ENCODE assay signal across 18 mouse cellular contexts in the genomic region with DNA sequence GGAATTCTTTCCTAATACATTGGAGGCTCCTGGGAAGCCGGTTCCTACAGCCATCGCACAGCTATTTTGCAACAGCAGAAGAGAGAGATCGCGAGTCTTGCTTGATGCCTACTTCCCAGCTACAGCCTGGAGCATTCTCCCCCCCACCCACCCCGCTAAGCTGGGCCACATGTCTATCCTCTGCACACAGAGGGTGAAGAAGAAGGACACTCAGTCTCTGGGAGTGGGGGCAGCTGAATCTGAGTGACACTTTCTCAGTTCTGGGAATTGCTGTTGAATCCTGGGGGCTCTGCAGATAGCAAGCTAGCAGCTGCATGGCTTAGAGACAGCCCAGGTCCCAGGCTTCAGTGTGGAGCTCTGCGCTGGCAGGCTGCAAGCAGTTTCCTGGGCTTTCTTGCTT. TPM values are rescaled to one million over a fixed set of nuclear protein-coding genes. Genes with fewer than 3 reads are reported as not detected.
DNase-seq lines count a peak whose midpoint lies in the region; ATAC-seq lines count a peak whose summit lies in the region.
"Had no signal": no experiment of that assay in that cellular context is flagged by ENCODE, and none has a peak within 500 bp of the region (broad histone marks: within the 10 kb centered on the region; RNA-seq: fewer than 3 reads in every experiment).

No protein-coding gene starts in this region.

- 0 out of 2 replicates have a peak overlapping the region, but pooled peaks have one; percentile 43 for H3K27ac ChIP-seq in hindbrain, embryonic 10.5 days
- no peak overlapping the region for H3K27ac ChIP-seq in hindbrain, embryonic 16.5 days (ENCODE audit: low read depth, low read length)
- H3K27ac ChIP-seq in lung, embryonic 16.5 days (ENCODE audit: low read length), result no peak overlapping the region
- H3K27ac ChIP-seq in embryonic facial prominence, embryonic 12.5 days, result 0 out of 2 replicates have a peak overlapping the region, but pooled peaks have one; percentile 1
- H3K27ac ChIP-seq: kidney, embryonic 15.5 days had no signal

- H3K4me1 ChIP-seq in hindbrain, embryonic 10.5 days (replicated peaks), result peaks cover 31% of the 10 kb centered on the region
- peaks cover 6% of the 10 kb centered on the region for H3K4me1 ChIP-seq in hindbrain, embryonic 16.5 days (ENCODE audit: control insufficient read depth, insufficient read depth, low read depth, low read length)
- peaks cover 14% of the 10 kb centered on the region; the same call in 1 of the 2 replicates for H3K4me1 ChIP-seq in lung, embryonic 16.5 days (replicated peaks; ENCODE audit: control insufficient read depth, insufficient read depth, low read length)
- H3K4me1 ChIP-seq in embryonic facial prominence, embryonic 12.5 days, result peaks cover 29% of the 10 kb centered on the region

- DNase-seq in hindbrain, embryonic 10.5 days (ENCODE audit: low spot score), result no peak
- no peak for DNase-seq in lung, postnatal 10 days
- peak; percentile 20 for DNase-seq in retina, embryonic 14.5 days (ENCODE audit: low spot score)
- no peak for DNase-seq in testis, postnatal 14 days (ENCODE audit: low spot score)
- no peak for DNase-seq in urinary bladder, postnatal 4 days (ENCODE audit: low spot score in 2 of 2)
- DNase-seq: cerebellum, adult 11 months; cerebellum, postnatal 14 days; heart, postnatal 4 days; liver; lung, adult 18-20 months; spleen, adult 18-20 months; thymus, postnatal 14 days had no signal

- ATAC-seq in hindbrain, embryonic 16.5 days, result no peak
- peak; percentile 16; the same call in 1 of the 2 replicates for ATAC-seq in lung, embryonic 16.5 days (ENCODE audit: low read depth)
- no peak for ATAC-seq in embryonic facial prominence, embryonic 12.5 days (ENCODE audit: insufficient number of reproducible peaks, insufficient read depth, low FRiP score, low TSS enrichment)
- ATAC-seq: intestine, embryonic 15.5 days had no signal

- no peak overlapping the region for H3K9ac ChIP-seq in hindbrain, embryonic 16.5 days (ENCODE audit: low read depth, low read length)
- no peak overlapping the region for H3K9ac ChIP-seq in lung, embryonic 16.5 days (ENCODE audit: low read length)
- H3K9ac ChIP-seq in embryonic facial prominence, embryonic 12.5 days, result no peak overlapping the region
- H3K9ac ChIP-seq: intestine, embryonic 15.5 days; kidney, embryonic 15.5 days; stomach, embryonic 15.5 days had no signal

- no peak overlapping the region for H3K4me2 ChIP-seq in hindbrain, embryonic 16.5 days (ENCODE audit: low read length)
- H3K4me2 ChIP-seq in lung, embryonic 16.5 days (ENCODE audit: low read depth, low read length), result no peak overlapping the region
- no peak overlapping the region for H3K4me2 ChIP-seq in embryonic facial prominence, embryonic 12.5 days (replicated peaks)
- H3K4me2 ChIP-seq: intestine, embryonic 15.5 days; kidney, embryonic 15.5 days; stomach, embryonic 15.5 days had no signal

- H3K36me3 ChIP-seq in hindbrain, embryonic 10.5 days, result no peaks in the 10 kb centered on the region
- H3K36me3 ChIP-seq in hindbrain, embryonic 16.5 days (ENCODE audit: control insufficient read depth, insufficient read depth, low read length), result no peaks in the 10 kb centered on the region
- H3K36me3 ChIP-seq in lung, embryonic 16.5 days (ENCODE audit: control insufficient read depth, insufficient read depth, low read length), result no peaks in the 10 kb centered on the region
- H3K36me3 ChIP-seq in embryonic facial prominence, embryonic 12.5 days, result no peaks in the 10 kb centered on the region
- H3K36me3 ChIP-seq: intestine, embryonic 15.5 days; kidney, embryonic 15.5 days; stomach, embryonic 15.5 days had no signal

- 84% methylated on average over 6 of the region's 6 CpGs for WGBS in hindbrain, embryonic 10.5 days
- 71% methylated on average over 6 of the region's 6 CpGs for WGBS in hindbrain, embryonic 16.5 days
- 47% methylated on average over 6 of the region's 6 CpGs for WGBS in lung, embryonic 16.5 days
- WGBS in embryonic facial prominence, embryonic 12.5 days, result 68% methylated on average over 6 of the region's 6 CpGs

- H3K27me3 ChIP-seq in hindbrain, embryonic 10.5 days (ENCODE audit: insufficient read depth, poor library complexity, severe bottlenecking), result no peaks in the 10 kb centered on the region
- H3K27me3 ChIP-seq in hindbrain, embryonic 16.5 days (replicated peaks; ENCODE audit: control insufficient read depth, insufficient read depth, low read length), result no peaks in the 10 kb centered on the region
- H3K27me3 ChIP-seq in lung, embryonic 16.5 days (ENCODE audit: control insufficient read depth, insufficient read depth, low read depth, low read length), result no peaks in the 10 kb centered on the region
- H3K27me3 ChIP-seq in embryonic facial prominence, embryonic 12.5 days, result no peaks in the 10 kb centered on the region
- H3K27me3 ChIP-seq: intestine, embryonic 15.5 days; kidney, embryonic 15.5 days; stomach, embryonic 15.5 days had no signal

- H3K9me3 ChIP-seq in hindbrain, embryonic 10.5 days, result no peaks in the 10 kb centered on the region
- no peaks in the 10 kb centered on the region for H3K9me3 ChIP-seq in hindbrain, embryonic 16.5 days (ENCODE audit: control insufficient read depth, low read length)
- no peaks in the 10 kb centered on the region for H3K9me3 ChIP-seq in lung, embryonic 16.5 days (ENCODE audit: control insufficient read depth, low read length)
- H3K9me3 ChIP-seq in embryonic facial prominence, embryonic 12.5 days, result no peaks in the 10 kb centered on the region
- H3K9me3 ChIP-seq: intestine, embryonic 15.5 days; kidney, embryonic 15.5 days; stomach, embryonic 15.5 days had no signal

- H3K4me3 ChIP-seq in hindbrain, embryonic 10.5 days, result no peak overlapping the region
- H3K4me3 ChIP-seq in hindbrain, embryonic 16.5 days (ENCODE audit: low read length), result no peak overlapping the region
- no peak overlapping the region for H3K4me3 ChIP-seq in lung, embryonic 16.5 days (ENCODE audit: low read length)
- H3K4me3 ChIP-seq in embryonic facial prominence, embryonic 12.5 days, result no peak overlapping the region
- H3K4me3 ChIP-seq: intestine, embryonic 15.5 days; kidney, embryonic 15.5 days; stomach, embryonic 15.5 days had no signal

RNA-seq across cellular contexts. Expression of a gene that starts 34.1 kb away (rescaled TPM):
- 49.8 and 49.9 TPM in 2 replicates for polyA plus RNA-seq in hindbrain, embryonic 10.5 days (2016; fragmentation: Nextera tagmentation; extraction: Ambion mirVana)
- polyA plus RNA-seq in hindbrain, embryonic 16.5 days (2015; fragmentation: Nextera tagmentation; extraction: Ambion mirVana), result 54.8 and 63.2 TPM in 2 replicates
- 99.3 and 112 TPM in 2 replicates for polyA plus RNA-seq in lung, embryonic 16.5 days (2015; fragmentation: Nextera tagmentation; extraction: Ambion mirVana)
- polyA plus RNA-seq in embryonic facial prominence, embryonic 12.5 days (2016; fragmentation: Nextera tagmentation; extraction: Ambion mirVana), result 114 and 129 TPM in 2 replicates

Comparison
In these comparisons a context has a peak if more than half of its experiments do, and no peak if none do; other contexts are left out.
1. H3K27ac ChIP-seq: peak in hindbrain, embryonic 10.5 days (single experiment) and embryonic facial prominence, embryonic 12.5 days (single experiment); none in hindbrain, embryonic 16.5 days (single experiment) and lung, embryonic 16.5 days (single experiment).